Mouse (Mus musculus) stomach, embryonic 14.5 days (tissue): Measurements from ENCODE around the gene Hunk. TPM values are rescaled to one million over a fixed set of nuclear protein-coding genes. Genes with fewer than 3 reads are reported as not detected.

Source experiments
- ATAC-seq: fragments of 200-750 bp; cut with Nextera tagmentation; 2 replicates; pipeline ENCODE4 v1.8.0; 2017; ENCODE audit warnings: low read depth, moderate TSS enrichment; ENCODE audit not compliant: insufficient number of reproducible peaks, insufficient read depth, low FRiP score
- H3K27ac ChIP-seq: fragments of 300-500 bp; sonication (generic); 2 replicates; pipeline ENCODE4 v1.5.1; 2014; ENCODE audit warnings: mild to moderate bottlenecking, low read length, moderate library complexity, mixed read lengths
- H3K27me3 ChIP-seq: fragments of 300-500 bp; sonication (generic); 2 replicates; pipeline ENCODE4 v1.6.1; 2014; ENCODE audit warnings: low read length, control low read depth, mixed read lengths; ENCODE audit not compliant: control insufficient read depth, insufficient read depth
- H3K36me3 ChIP-seq: fragments of 300-500 bp; sonication (generic); 2 replicates; pipeline ENCODE4 v1.6.1; 2014; ENCODE audit warnings: mild to moderate bottlenecking, control low read depth, low read length, moderate library complexity, mixed read lengths; ENCODE audit not compliant: control insufficient read depth, insufficient read depth
- H3K4me1 ChIP-seq: fragments of 300-500 bp; sonication (generic); 2 replicates; pipeline ENCODE4 v1.6.1; 2014; ENCODE audit warnings: low read length, control low read depth, mixed read lengths; ENCODE audit not compliant: control insufficient read depth, insufficient read depth
- H3K4me2 ChIP-seq: fragments of 300-500 bp; sonication (generic); replicated peaks from 2 replicates; pipeline ENCODE4 v1.6.1; 2014; ENCODE audit warnings: low read depth, low read length, control low read depth
- H3K4me3 ChIP-seq: fragments of 300-500 bp; sonication (generic); 2 replicates; pipeline ENCODE4 v1.5.1; 2014; ENCODE audit warnings: low read depth, low read length, control low read depth
- H3K9ac ChIP-seq: fragments of 300-500 bp; sonication (generic); replicated peaks from 2 replicates; pipeline ENCODE4 v1.6.1; 2014; ENCODE audit warnings: low read depth, mild to moderate bottlenecking, control low read depth, low read length, moderate library complexity, mixed read lengths
- H3K9me3 ChIP-seq: fragments of 300-500 bp; sonication (generic); 2 replicates; pipeline ENCODE4 v1.6.1; 2016; ENCODE audit warnings: low read depth, low read length, control low read depth; ENCODE audit not compliant: control insufficient read depth
- WGBS: fragments of 180-500 bp; shearing (Covaris S2); extraction: QIAGEN DNeasy Blood & Tissue Kit; methylation state at CpG from one replicate; pipeline ENCODE4 v1.1.7; 2014; 5-methylcytosine and 5-hydroxymethylcytosine counted together
- polyA plus RNA-seq: library from polyadenylated mRNA; unstranded; fragments of >200 nt; fragmentation: Nextera tagmentation; extraction: Ambion mirVana; gene quantifications from 2 replicates; pipeline ENCODE4 v1.2.1, GENCODE M21; 2014

Hunk gene
- polyA plus RNA-seq, 1 experiment from 2014 or later = 11.7 TPM

DNA sequence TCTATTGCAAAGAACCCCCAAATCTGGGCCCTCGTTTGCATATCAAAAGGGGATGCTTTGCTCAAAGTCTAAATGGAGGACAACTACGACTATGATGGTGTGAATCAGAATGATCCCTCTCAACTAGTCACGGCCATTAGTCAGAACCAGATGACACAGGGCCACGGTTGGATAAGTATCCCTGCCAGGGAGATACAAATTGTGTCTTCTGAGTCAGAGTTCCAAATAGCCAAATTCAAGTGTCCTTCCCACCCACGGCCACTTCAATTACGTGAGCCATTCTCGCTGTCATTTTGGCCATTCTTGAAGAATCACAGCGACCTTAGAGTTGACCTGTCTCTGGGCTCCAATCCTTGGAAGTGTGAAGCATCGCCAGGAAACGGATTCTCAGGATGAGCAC lies 119.4 kb downstream of the Hunk start:
- no peaks in the 10 kb centered on the region for H3K4me1 ChIP-seq
- H3K4me2 ChIP-seq = no peak overlapping the region
- 77% methylated on average over 10 of the region's 10 CpGs for WGBS
- H3K4me3 ChIP-seq = no peak overlapping the region
- H3K9me3 ChIP-seq = no peaks in the 10 kb centered on the region
- no peak overlapping the region for H3K27ac ChIP-seq
- no peaks in the 10 kb centered on the region for H3K27me3 ChIP-seq
- H3K9ac ChIP-seq = no peak overlapping the region
- no peak for ATAC-seq
- H3K36me3 ChIP-seq = no peaks in the 10 kb centered on the region

GRCm38 (mm10) chr16:90505680-90506079 lies 119.9 kb downstream of the Hunk start:
- H3K4me2 ChIP-seq = no peak overlapping the region
- no peak overlapping the region for H3K4me3 ChIP-seq
- WGBS = 78% methylated on average over 2 of the region's 2 CpGs
- ATAC-seq = no peak
- H3K4me1 ChIP-seq = no peaks in the 10 kb centered on the region
- no peak overlapping the region for H3K27ac ChIP-seq
- H3K9me3 ChIP-seq = no peaks in the 10 kb centered on the region
- H3K9ac ChIP-seq = no peak overlapping the region
- no peaks in the 10 kb centered on the region for H3K27me3 ChIP-seq
- H3K36me3 ChIP-seq = no peaks in the 10 kb centered on the region

GRCm38 (mm10) chr16:90511551-90512296 lies 125.9 kb downstream of the Hunk start:
- H3K4me1 ChIP-seq = no peaks in the 10 kb centered on the region
- WGBS = 76% methylated on average over 19 of the region's 19 CpGs
- H3K9ac ChIP-seq = no peak overlapping the region
- no peak for ATAC-seq
- H3K27me3 ChIP-seq = no peaks in the 10 kb centered on the region
- no peaks in the 10 kb centered on the region for H3K36me3 ChIP-seq
- H3K9me3 ChIP-seq = no peaks in the 10 kb centered on the region
- no peak overlapping the region; the same call in 1 of the 2 replicates for H3K27ac ChIP-seq
- H3K4me3 ChIP-seq = no peak overlapping the region
- no peak overlapping the region for H3K4me2 ChIP-seq

DNA sequence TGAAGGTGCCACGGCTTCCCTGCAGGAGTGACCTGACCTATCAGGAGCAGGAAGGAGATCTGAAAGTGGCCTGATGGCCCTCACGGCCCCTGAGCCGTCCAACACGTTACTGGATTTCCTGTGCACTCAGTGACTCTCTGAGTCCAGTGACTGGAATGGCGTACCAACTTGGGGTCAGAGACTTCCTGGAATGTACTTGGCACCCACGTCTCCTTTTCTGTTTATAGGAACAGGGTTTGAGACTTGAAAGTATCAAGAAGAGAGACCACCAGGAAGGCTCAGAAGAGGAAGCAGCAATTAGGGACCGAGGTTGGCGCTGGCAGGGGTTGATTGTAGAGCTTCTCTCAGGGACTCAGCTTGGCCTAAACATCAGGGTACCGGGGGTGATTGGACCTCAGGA lies 131.2 kb downstream of the Hunk start:
- no peak overlapping the region for H3K27ac ChIP-seq

GRCm38 (mm10) chr16:90518232-90518631 lies 132.4 kb downstream of the Hunk start:
- Histone ChIP-seq H3K9me3 (no peaks in the 10 kb centered on the region), H3K4me1 (peaks cover 16% of the 10 kb centered on the region; the same call in 1 of the 2 replicates), H3K27ac (no peak overlapping the region), H3K4me2 (no peak overlapping the region), H3K36me3 (no peaks in the 10 kb centered on the region), H3K4me3 (no peak overlapping the region), H3K27me3 (no peaks in the 10 kb centered on the region), H3K9ac (no peak overlapping the region)
- 63% methylated on average over 8 of the region's 8 CpGs for WGBS
- ATAC-seq = no peak

More for the DNA sequence above, 131.2 kb downstream of the Hunk start:
- no peak for ATAC-seq
- Histone ChIP-seq H3K4me2 (no peak overlapping the region), H3K4me3 (no peak overlapping the region), H3K9ac (no peak overlapping the region), H3K9me3 (no peaks in the 10 kb centered on the region), H3K4me1 (peaks cover 13% of the 10 kb centered on the region; the same call in 1 of the 2 replicates), H3K36me3 (no peaks in the 10 kb centered on the region), H3K27me3 (no peaks in the 10 kb centered on the region)
- 53% methylated on average over 9 of the region's 9 CpGs for WGBS

GRCm38 (mm10) chr16:90518732-90519295 lies 133.0 kb downstream of the Hunk start:
- no peak for ATAC-seq
- no peak overlapping the region for H3K27ac ChIP-seq
- no peaks in the 10 kb centered on the region for H3K36me3 ChIP-seq
- no peaks in the 10 kb centered on the region for H3K27me3 ChIP-seq
- no peak overlapping the region for H3K4me2 ChIP-seq
- no peaks in the 10 kb centered on the region for H3K9me3 ChIP-seq
- no peak overlapping the region for H3K9ac ChIP-seq
- peaks cover 21% of the 10 kb centered on the region; the same call in 1 of the 2 replicates for H3K4me1 ChIP-seq
- 60% methylated on average over 13 of the region's 13 CpGs for WGBS
- no peak overlapping the region for H3K4me3 ChIP-seq

- Histone ChIP-seq H3K36me3 (no peaks in the 10 kb centered on the region), H3K9ac (no peak overlapping the region), H3K27ac (no peak overlapping the region; the same call in 1 of the 2 replicates), H3K4me3 (no peak overlapping the region), H3K4me2 (no peak overlapping the region), H3K27me3 (no peaks in the 10 kb centered on the region), H3K9me3 (no peaks in the 10 kb centered on the region), H3K4me1 (peaks cover 21% of the 10 kb centered on the region; the same call in 1 of the 2 replicates)
- 26% methylated on average over 10 of the region's 10 CpGs for WGBS
- no peak for ATAC-seq
Observed at GRCm38 (mm10) chr16:90521191-90521950, 135.6 kb downstream of the Hunk start.

DNA sequence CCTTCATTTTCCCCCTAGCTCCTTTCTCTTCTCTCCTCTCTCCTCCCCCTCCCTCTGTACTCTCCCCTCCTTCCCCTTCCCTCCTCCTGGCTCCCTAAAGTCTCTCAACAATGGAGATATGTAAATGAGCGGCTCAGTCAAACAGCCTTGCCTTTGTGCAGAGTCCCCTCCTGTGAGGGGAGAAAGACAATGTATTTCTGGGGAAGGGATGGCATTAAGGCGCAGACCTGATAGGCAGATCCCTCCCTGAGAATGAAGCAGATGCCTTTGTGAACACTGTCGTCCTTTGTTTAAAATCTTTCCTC lies 136.1 kb downstream of the Hunk start:
- Histone ChIP-seq H3K9ac (no peak overlapping the region), H3K4me1 (peaks cover 21% of the 10 kb centered on the region; the same call in 1 of the 2 replicates), H3K9me3 (no peaks in the 10 kb centered on the region), H3K27me3 (no peaks in the 10 kb centered on the region), H3K36me3 (no peaks in the 10 kb centered on the region), H3K4me2 (no peak overlapping the region), H3K4me3 (no peak overlapping the region), H3K27ac (no peak overlapping the region)
- 39% methylated on average over 3 of the region's 3 CpGs for WGBS
- no peak for ATAC-seq
